Mouse (Mus musculus) monocyte, adult 5-6 weeks (primary cell): ENCODE data around the gene Hacd3. TPM values are rescaled to one million over a fixed set of nuclear protein-coding genes. Genes with fewer than 3 reads are reported as not detected.
"Not testable (repeated sequence)": the region's sequence is repeated elsewhere in the genome, so short reads cannot be mapped to it uniquely, and the experiment has no call there.

Experiments
- ATAC-seq: fragments of 153-309, 156-312 bp; replicated peaks from 2 replicates; pipeline ENCODE4 v1.8.0; 2017; ENCODE audit warnings: mild to moderate bottlenecking; ENCODE audit not compliant: low TSS enrichment, insufficient number of reproducible peaks, severe bottlenecking, poor library complexity, low FRiP score
- total RNA-seq: library from RNA; stranded (forward); fragments of 200-1000, 200-491, 200-594 nt; gene quantifications from 3 replicates; pipeline ENCODE4 v1.2.3, GENCODE M21; 2017

Hacd3 gene
- total RNA-seq, 1 experiment from 2014 or later, result 27.9 TPM

DNA sequence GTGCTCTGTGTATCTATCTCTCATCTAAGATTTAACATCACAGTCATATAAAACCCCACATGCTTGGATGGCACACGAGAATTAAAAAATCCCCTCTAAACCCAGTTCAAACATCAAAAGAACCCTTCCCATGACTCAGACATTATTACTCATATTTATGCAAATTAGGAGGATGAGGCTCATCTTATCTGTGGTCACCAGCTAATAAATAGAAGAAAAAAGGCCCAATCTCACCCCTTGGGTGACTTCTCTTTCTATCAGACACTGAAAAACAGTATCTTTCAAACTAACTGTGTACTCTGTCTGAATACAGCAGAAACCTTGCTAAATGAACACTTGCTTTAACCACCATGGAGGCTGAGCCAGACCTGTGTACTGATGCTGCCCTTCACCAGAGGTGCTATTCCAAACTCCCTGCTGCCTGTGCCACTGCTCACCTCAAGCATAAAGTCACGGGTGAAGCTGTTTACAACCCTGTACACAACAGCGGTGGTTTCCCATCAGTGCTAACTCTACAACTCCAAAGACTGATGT is 2.8 kb downstream of the Hacd3 start:
- no peak for ATAC-seq

- ATAC-seq, result no peak
These were observed 3.6 kb downstream of the Hacd3 start for GRCm38 (mm10) chr9:65017896-65018295.

GRCm38 (mm10) chr9:65016978-65017827 is 4.3 kb downstream of the Hacd3 start:
- no peak for ATAC-seq

- ATAC-seq, result no peak
These were observed 5.1 kb downstream of the Hacd3 start for GRCm38 (mm10) chr9:65016241-65016977.

DNA sequence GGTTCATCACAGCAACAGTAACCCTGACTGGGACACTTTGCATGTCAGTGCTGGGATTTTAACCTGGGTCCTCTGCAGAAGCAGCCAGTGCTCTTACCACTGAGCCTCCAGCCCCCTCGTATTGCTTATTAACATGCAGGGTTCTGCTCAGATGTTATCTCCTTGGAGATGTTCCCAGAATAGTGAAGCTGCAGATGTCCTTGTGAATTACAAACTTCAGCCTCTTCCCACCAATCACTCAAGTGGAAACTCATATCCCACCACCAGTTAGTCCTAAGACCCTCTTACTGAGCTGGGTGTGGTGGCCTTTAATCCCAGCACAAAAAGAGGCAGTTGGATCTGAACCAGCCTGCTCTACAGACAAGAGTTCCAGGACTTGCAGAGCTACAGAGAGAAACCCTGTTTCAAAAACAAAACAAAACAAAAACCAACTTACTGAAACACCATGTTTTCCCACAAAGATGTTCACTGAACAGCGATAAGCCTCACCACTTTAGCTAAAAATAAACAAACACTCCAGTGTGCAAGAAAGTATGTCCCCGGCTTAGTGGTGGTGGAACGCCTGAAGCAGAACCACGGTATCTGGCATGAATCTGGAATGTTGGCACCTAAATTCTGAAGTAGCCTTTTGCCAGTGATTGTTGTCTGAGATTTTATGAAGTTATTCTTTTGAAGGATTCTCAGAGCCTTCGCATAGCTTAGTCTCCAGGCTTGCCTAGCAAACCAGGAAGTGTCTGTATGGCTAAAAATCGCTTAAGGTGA is 5.9 kb downstream of the Hacd3 start:
- no peak for ATAC-seq

DNA sequence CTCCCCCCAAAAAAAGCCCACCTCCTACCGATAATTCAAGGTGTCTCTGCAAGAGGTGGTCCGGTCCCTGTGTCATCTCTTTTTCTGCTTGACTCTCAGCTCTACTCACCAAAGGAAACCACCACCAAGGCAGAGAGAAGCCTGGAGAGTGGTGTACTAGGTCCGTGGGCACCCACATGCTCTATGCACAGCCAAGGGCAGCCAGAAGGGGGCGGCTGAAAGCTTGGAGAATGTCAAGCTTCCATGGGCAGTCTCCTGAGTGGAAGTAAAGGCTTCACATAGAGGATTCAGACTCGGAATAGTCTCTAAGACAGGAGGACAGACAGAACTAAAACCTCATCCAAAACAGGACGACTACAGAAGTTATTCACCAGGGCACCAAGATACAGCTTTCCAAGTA is 10.2 kb downstream of the Hacd3 start:
- ATAC-seq, result no peak

DNA sequence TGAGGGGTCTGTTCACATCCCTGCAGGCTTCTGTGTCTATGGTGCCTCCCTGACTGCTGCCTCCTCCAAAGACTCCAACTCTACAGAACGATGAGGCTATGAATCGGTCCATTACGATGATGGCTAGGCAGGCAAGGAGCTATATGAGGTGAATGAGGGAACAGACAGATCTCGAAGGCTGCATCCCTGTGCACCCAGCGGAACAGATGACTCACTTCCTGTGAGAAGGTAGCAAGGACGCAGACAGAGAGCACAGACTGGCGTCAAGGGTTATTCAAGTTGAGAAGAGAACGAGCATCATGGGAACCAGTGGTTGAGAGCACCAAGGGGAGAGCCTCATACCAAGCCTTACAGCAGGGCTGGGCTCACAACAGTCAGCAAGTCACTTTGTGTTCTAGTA is 10.9 kb downstream of the Hacd3 start:
- peak; percentile 31; the same call in 1 of the 2 replicates for ATAC-seq

- ATAC-seq, result no peak
These were observed 15.8 kb downstream of the Hacd3 start for GRCm38 (mm10) chr9:65005737-65006136.

DNA sequence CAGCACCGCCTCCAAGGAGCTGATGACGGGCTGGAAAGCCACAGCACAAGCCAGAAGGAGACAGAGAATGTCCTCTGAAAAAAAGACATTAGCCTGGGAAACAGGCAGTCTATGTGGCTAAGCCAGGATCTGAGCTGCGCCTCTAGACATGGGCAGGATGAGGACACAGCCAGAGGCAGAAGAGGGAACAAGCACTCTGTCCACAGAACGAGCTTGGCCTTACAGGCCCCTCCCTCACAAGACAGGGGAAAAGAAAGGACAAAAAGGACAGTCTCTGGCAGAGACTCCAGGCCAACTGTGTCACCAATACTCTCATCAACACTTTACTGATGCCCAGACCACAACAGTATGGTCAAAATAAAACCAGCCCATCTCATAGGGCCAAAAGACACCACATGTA is 20.0 kb downstream of the Hacd3 start:
- no peak for ATAC-seq

DNA sequence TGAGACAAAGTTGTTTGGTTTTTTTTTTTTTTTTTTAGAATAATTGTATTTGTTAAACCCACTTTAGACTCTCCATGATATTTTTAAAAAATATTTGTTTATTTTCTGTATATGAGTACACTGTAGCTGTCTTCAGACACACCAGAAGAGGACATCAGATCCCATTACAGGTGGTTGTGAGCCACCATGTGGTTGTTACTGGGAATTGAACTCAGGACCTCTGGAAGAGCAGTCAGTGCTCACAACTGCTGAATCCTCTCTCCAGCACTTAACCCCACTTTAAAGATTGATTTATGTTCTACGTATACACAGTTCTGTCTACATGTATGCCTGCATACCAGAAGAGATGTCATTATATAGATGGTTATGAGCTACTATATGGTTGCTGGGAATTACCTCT is 26.0 kb downstream of the Hacd3 start:
- ATAC-seq, result not testable (repeated sequence)

- ATAC-seq, result no peak
These were observed 31.2 kb downstream of the Hacd3 start for GRCm38 (mm10) chr9:64990291-64990690.

GRCm38 (mm10) chr9:64988443-64988842 is 33.0 kb downstream of the Hacd3 start:
- ATAC-seq, result no peak

DNA sequence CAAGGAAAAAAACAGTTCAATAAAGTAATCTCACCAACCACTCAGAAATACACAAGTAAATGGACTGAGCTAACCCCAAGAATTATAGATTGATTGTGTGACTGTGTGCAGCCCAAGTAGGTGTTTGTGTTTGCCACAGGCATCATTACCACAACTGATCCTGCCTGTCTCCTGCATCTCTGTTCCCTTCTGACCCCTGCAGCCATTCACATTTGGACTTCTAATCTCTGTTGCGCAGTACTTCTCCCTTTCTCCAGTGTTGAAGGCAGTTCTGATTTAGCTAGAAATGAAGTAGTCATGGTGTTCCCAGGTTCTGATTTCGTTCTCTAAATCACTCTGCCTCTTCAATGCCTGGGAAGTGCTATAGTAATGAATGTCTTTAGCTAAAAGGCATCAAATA is 33.8 kb downstream of the Hacd3 start:
- no peak for ATAC-seq

GRCm38 (mm10) chr9:64985807-64986206 is 35.7 kb downstream of the Hacd3 start:
- ATAC-seq, result no peak

DNA sequence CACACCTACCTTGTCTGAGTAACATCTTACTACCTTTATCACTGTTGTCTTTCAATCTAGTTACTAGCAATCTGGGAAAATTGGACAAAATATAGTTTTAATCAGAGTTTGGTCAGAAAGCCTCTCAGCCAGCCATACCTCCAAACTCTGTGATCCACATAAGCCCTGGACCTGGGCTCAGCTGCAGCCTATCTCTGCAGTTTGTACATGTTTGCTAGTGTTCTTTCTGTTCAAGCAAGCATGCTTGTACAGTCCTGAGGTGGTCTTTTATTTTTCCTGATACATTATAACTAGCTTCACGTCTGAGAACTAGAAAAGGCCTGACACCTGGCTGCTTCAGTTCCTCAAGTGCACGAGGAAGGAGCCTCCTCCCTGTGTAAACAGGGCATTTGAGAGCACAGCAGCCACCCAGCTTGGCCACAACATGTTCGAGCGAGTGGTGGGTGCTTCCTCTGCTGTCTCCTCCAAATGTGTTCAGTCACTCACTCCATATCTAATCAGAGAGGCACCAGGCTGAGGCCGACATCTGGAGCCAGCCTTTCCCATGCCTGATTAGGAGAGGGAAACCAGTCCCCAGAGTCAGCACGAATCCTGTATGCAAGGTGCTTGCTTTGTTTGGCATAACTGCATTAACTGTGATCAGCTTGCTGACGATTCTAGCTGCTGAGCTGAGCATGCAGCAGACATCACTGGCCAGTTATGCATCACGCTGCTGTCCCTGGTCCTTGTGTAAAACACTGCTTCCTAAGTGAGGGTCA is 36.3 kb downstream of the Hacd3 start:
- ATAC-seq, result no peak

- no peak for ATAC-seq
These were observed 39.6 kb downstream of the Hacd3 start for GRCm38 (mm10) chr9:64981904-64982303.

- no peak for ATAC-seq
These were observed 40.9 kb downstream of the Hacd3 start for GRCm38 (mm10) chr9:64980548-64980947.

DNA sequence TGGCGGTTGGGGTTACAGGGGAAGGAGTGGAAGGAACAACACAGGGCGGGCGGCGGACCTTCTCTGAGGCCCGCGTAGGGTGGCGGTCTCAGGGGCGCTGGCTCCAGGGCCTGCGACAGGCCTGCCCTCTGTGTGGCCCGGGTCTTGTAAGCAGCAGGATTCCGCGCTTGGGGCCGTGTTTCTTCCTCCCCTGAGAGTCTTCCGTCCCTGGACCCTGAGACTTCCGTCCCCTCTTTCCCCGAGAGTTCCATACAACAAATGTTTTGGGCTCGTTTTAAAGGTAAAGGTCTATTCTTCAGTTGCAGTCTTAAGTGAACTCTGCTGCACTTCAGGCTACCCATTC is 60.5 kb downstream of the Hacd3 start:
- ATAC-seq, result no peak
